Mouse (Mus musculus): ENCODE data around the gene Rnf34.

DNA sequence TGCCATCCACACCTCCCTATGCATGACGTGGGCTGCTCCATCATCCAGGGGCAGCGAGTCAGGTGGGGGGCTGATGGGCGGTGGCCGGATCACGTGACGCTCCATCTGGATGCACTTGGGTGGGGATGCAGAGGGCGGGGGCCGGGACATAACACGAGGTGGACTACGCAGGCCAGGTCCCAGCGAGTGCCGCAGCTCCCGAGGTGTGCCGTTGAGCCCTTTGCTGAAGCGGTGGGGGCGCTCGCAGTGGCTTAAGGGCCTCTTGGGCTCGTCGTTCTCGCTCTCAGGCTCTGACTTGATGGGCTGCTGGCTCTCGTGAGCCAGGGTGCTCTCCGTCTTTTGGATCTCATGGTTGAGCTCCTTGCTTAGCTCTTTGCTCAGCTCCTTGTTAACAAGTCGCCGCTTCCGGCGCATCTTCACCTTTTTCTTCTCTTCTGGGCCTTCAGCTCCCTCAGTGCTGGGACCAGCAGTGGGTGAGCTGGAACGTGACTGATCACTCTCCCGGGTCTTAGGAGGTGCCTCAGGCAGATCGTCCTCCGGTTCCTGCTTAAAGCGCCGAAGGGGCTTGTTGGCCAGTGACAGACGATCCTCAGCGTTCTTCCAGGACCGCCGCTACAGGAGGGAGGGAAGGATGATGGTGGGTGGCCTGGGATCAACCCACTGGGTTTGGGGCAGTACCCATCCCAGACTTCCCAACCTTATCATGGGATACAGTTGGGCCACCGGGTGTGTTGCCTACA, 30.6 kb downstream of the Rnf34 start:
- no peak for TF ChIP-seq CTCF (conservative IDR thresholded peaks at IDR 0.05 in 1 of 2, IDR thresholded peaks at IDR 0.05 in 1 of 2; ENCODE audit: low read depth in 2 of 2, low read length in 2 of 2)
- no peak for TF ChIP-seq E2F4 (IDR thresholded peaks at IDR 0.05; ENCODE audit: insufficient replicate concordance, low read depth, low read length)
- no peak for TF ChIP-seq EP300 (IDR thresholded peaks at IDR 0.05; ENCODE audit: low read length)
- TF ChIP-seq UBTF (IDR thresholded peaks at IDR 0.05; ENCODE audit: low read depth, low read length): no peak
- no peak for TF ChIP-seq TCF12 (IDR thresholded peaks at IDR 0.05; ENCODE audit: low read depth, low read length)
- no peak for TF ChIP-seq PAX5 (IDR thresholded peaks at IDR 0.05; ENCODE audit: low read length)
- TF ChIP-seq POLR2A (IDR thresholded peaks at IDR 0.05; ENCODE audit: low read depth, low read length): no peak
- TF ChIP-seq HCFC1 (IDR thresholded peaks at IDR 0.05; ENCODE audit: low read depth, low read length): no peak
